Mouse (Mus musculus): ENCODE results near the gene Pramef12. TPM values are rescaled to one million over a fixed set of nuclear protein-coding genes. Genes with fewer than 3 reads are reported as not detected.

Pramef12 gene
- not detected for total RNA-seq (2023)

GRCm38 (mm10) chr4:144408290-144408689, at the start of gene Pramef12:
Pramef12 (minus strand) TSS chr4:144408464.

GRCm38 (mm10) chr4:144453217-144453616, 45.0 kb upstream of the Pramef12 start, which contains the start of gene Gm9944:
Gm9944 (minus strand) TSS chr4:144453317.

GRCm38 (mm10) chr4:144438672-144439071, 30.4 kb upstream of the Pramef12 start, which contains the start of gene 1700012P22Rik:
1700012P22Rik (minus strand) TSS chr4:144438772.

GRCm38 (mm10) chr4:144377911-144378310, 30.4 kb downstream of the Pramef12 start, which contains the start of gene Pramef20:
Pramef20 (minus strand) TSS chr4:144377933.

GRCm38 (mm10) chr4:144357642-144358041, 50.6 kb downstream of the Pramef12 start, which contains the start of gene Gm13119:
Gm13119 (plus strand) TSS chr4:144357942.

Other genes starting within 250 kb of the Pramef12 start
- not detected for gene Oog3, start 245.8 kb downstream of the Pramef12 start, total RNA-seq (2023)
- not detected for gene Oog2, start 217.7 kb downstream of the Pramef12 start, total RNA-seq (2023)
- not detected for gene C87977, start 195.1 kb downstream of the Pramef12 start, total RNA-seq (2023)
- not detected for gene Pramel5, start 128.0 kb downstream of the Pramef12 start, total RNA-seq (2023)
- not detected for gene Gm13128, start 78.2 kb downstream of the Pramef12 start, total RNA-seq (2023)
- not detected for gene Gm13119, start 50.5 kb downstream of the Pramef12 start, total RNA-seq (2023)
- not detected for gene Pramef20, start 30.5 kb downstream of the Pramef12 start, total RNA-seq (2023)
- not detected for gene 1700012P22Rik, start 30.3 kb upstream of the Pramef12 start, total RNA-seq (2023)
- gene Gm9944, start 44.9 kb upstream of the Pramef12 start, total RNA-seq (2023) = not detected
- gene Aadacl3, start 55.3 kb upstream of the Pramef12 start, total RNA-seq (2023) = not detected
- not detected for gene 9430007A20Rik, start 111.4 kb upstream of the Pramef12 start, total RNA-seq (2023)
- not detected for gene Gm13124, start 156.7 kb upstream of the Pramef12 start, total RNA-seq (2023)
- gene Aadacl4, start 205.2 kb upstream of the Pramef12 start, total RNA-seq (2023) = not detected